Mouse (Mus musculus) embryonic facial prominence, embryonic 14.5 days (tissue): Measurements from ENCODE around the gene Mbd3. TPM values are rescaled to one million over a fixed set of nuclear protein-coding genes. Genes with fewer than 3 reads are reported as not detected.

ENCODE experiments used
- ATAC-seq: fragments of 200-750 bp; cut with Nextera tagmentation; 2 replicates; pipeline ENCODE4 v1.8.0; 2017; ENCODE audit warnings: low read depth, moderate number of reproducible peaks, moderate TSS enrichment
- DNase-seq: peaks from one replicate; pipeline ENCODE4 v3.0.0-alpha.2; 2015; ENCODE audit warnings: low spot score
- H3K27ac ChIP-seq: fragments of 300-500 bp; sonication (generic); replicated peaks from 2 replicates; pipeline ENCODE4 v1.5.1; 2014; ENCODE audit warnings: low read depth, mild to moderate bottlenecking, low read length, moderate library complexity
- H3K27me3 ChIP-seq: fragments of 300-500 bp; sonication (generic); replicated peaks from 2 replicates; pipeline ENCODE4 v1.6.1; 2014; ENCODE audit warnings: low read length; ENCODE audit not compliant: control insufficient read depth, insufficient read depth
- H3K36me3 ChIP-seq: fragments of 300-500 bp; sonication (generic); 2 replicates; pipeline ENCODE4 v1.6.1; 2014; ENCODE audit warnings: low read length, mixed read lengths; ENCODE audit not compliant: control insufficient read depth, insufficient read depth
- H3K4me1 ChIP-seq: fragments of 300-500 bp; sonication (generic); 2 replicates; pipeline ENCODE4 v1.6.1; 2014; ENCODE audit warnings: antibody characterized with exemption, low read length; ENCODE audit not compliant: control insufficient read depth, insufficient read depth
- H3K4me2 ChIP-seq: fragments of 300-500 bp; sonication (generic); 2 replicates; pipeline ENCODE4 v1.6.1; 2014; ENCODE audit warnings: low read depth, mild to moderate bottlenecking, low read length, moderate library complexity, mixed read lengths
- H3K4me3 ChIP-seq: fragments of 300-500 bp; sonication (generic); 2 replicates; pipeline ENCODE4 v1.5.1; 2014; ENCODE audit warnings: low read depth, mild to moderate bottlenecking, low read length
- H3K9ac ChIP-seq: fragments of 300-500 bp; sonication (generic); 2 replicates; pipeline ENCODE4 v1.6.1; 2014; ENCODE audit warnings: low read depth, mild to moderate bottlenecking, low read length, moderate library complexity, mixed read lengths
- H3K9me3 ChIP-seq: fragments of 300-500 bp; sonication (generic); 2 replicates; pipeline ENCODE4 v1.6.1; 2016; ENCODE audit warnings: low read length; ENCODE audit not compliant: control insufficient read depth
- WGBS: fragments of 180-500 bp; shearing (Covaris S2); extraction: QIAGEN DNeasy Blood & Tissue Kit; methylation state at CpG from one replicate; pipeline ENCODE4 v1.1.7; 2014; 5-methylcytosine and 5-hydroxymethylcytosine counted together
- polyA plus RNA-seq: library from polyadenylated mRNA; unstranded; fragments of >200 nt; fragmentation: Nextera tagmentation; extraction: Ambion mirVana; gene quantifications from 2 replicates; pipeline ENCODE4 v1.2.1, GENCODE M21; 2014

Mbd3 gene
- polyA plus RNA-seq, 1 experiment from 2014 or later, result 164 TPM

GRCm38 (mm10) chr10:80437973-80438372 is 38.6 kb upstream of the Mbd3 start:
- DNase-seq (no peak), ATAC-seq (no peak)
- WGBS, result 72% methylated on average over 4 of the region's 4 CpGs

DNA sequence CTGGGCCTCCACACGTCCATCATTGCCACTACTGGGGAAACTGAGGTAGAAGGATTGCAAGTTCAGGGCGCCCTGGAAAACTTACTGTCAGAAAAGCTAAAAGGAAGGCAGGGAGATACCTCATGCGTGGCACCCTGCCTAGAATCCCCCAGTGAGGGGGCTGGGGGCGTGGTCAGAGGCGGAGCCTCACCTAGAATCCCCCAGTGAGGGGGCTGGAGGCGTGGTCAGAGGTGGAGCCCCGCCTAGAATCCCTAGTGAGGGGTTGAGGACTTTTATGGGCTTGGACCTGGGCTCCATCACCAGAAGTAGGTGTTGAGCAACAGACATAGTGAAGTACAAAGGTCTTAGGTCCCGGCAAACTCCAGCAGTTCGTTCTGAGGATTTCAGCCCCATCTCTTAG is 36.9 kb upstream of the Mbd3 start:
- DNase-seq, result peak; percentile 44
- Histone ChIP-seq H3K4me3 (no peak overlapping the region), H3K27ac (no peak overlapping the region; the same call in 1 of the 2 replicates), H3K27me3 (no peaks in the 10 kb centered on the region), H3K4me2 (peak overlapping the region; percentile 10; the same call in 1 of the 2 replicates), H3K36me3 (no peaks in the 10 kb centered on the region), H3K9ac (0 out of 2 replicates have a peak overlapping the region, but pooled peaks have one; percentile 8), H3K9me3 (no peaks in the 10 kb centered on the region), H3K4me1 (peaks cover 17% of the 10 kb centered on the region)
- 16% methylated on average over 9 of the region's 9 CpGs for WGBS
- no peak for ATAC-seq

More at GRCm38 (mm10) chr10:80437973-80438372, 38.6 kb upstream of the Mbd3 start:
- Histone ChIP-seq H3K27me3 (no peaks in the 10 kb centered on the region), H3K4me2 (no peak overlapping the region), H3K27ac (no peak overlapping the region), H3K4me3 (no peak overlapping the region), H3K9ac (no peak overlapping the region), H3K9me3 (no peaks in the 10 kb centered on the region), H3K4me1 (peaks cover 8% of the 10 kb centered on the region; the same call in 1 of the 2 replicates), H3K36me3 (no peaks in the 10 kb centered on the region)

GRCm38 (mm10) chr10:80435764-80436163 is 36.4 kb upstream of the Mbd3 start:
- 33% methylated on average over 7 of the region's 7 CpGs for WGBS
- peaks cover 22% of the 10 kb centered on the region for H3K4me1 ChIP-seq
- no peak overlapping the region; the same call in 1 of the 2 replicates for H3K27ac ChIP-seq
- 0 out of 2 replicates have a peak overlapping the region, but pooled peaks have one; percentile 10 for H3K4me2 ChIP-seq
- no peaks in the 10 kb centered on the region for H3K9me3 ChIP-seq
- H3K36me3 ChIP-seq, result peaks cover 4% of the 10 kb centered on the region; the same call in 1 of the 2 replicates
- peak; percentile 45 for DNase-seq
- H3K4me3 ChIP-seq, result no peak overlapping the region
- H3K9ac ChIP-seq, result 0 out of 2 replicates have a peak overlapping the region, but pooled peaks have one; percentile 8
- ATAC-seq, result no peak
- no peaks in the 10 kb centered on the region for H3K27me3 ChIP-seq

GRCm38 (mm10) chr10:80434823-80435222 is 35.5 kb upstream of the Mbd3 start:
- WGBS, result 90% methylated on average over 3 of the region's 3 CpGs
- Histone ChIP-seq H3K27ac (no peak overlapping the region), H3K27me3 (no peaks in the 10 kb centered on the region), H3K9ac (no peak overlapping the region), H3K9me3 (no peaks in the 10 kb centered on the region), H3K4me3 (no peak overlapping the region), H3K4me2 (no peak overlapping the region), H3K4me1 (peaks cover 22% of the 10 kb centered on the region), H3K36me3 (peaks cover 13% of the 10 kb centered on the region)
- no peak for ATAC-seq
- DNase-seq, result no peak

DNA sequence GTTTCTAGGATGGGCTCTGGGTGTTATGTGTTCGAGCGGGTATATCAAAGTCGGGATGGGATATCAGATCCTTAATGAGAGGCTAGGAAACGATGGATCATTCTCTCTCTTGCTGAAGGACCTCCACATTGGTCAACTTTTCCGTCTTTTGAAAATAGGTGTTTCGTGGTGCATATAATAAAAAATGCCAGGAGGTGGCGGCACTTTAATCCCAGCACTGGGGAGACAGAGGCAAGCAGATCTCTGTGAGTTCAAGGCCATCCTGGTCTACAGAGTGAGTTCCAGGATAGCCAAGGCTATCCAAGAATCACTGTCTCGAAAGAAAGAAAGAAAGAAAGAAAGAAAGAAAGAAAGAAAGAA is 34.9 kb upstream of the Mbd3 start:
- H3K4me2 ChIP-seq, result peak overlapping the region; percentile 95; the same call in 1 of the 2 replicates
- ATAC-seq, result no peak

GRCm38 (mm10) chr10:80433513-80434232 is 34.3 kb upstream of the Mbd3 start, which contains the start of gene Tcf3:
Gene Tcf3 (minus strand): TSS chr10:80433647.
- under 1% methylated on average over 41 of the region's 61 CpGs for WGBS
- Histone ChIP-seq H3K4me1 (peaks cover 22% of the 10 kb centered on the region), H3K4me3 (peak within 1 kb of the TSS; percentile 98), H3K27me3 (no peaks in the 10 kb centered on the region), H3K36me3 (peaks cover 25% of the 10 kb centered on the region), H3K9ac (peak within 1 kb of the TSS; percentile 99), H3K4me2 (peak within 1 kb of the TSS; percentile 95), H3K27ac (peak within 1 kb of the TSS; percentile 94), H3K9me3 (no peaks in the 10 kb centered on the region)
- ATAC-seq (peak; percentile 95), DNase-seq (peak; percentile 100)

More for the DNA sequence above, 34.9 kb upstream of the Mbd3 start:
- no peak overlapping the region for H3K9ac ChIP-seq
- no peak overlapping the region for H3K27ac ChIP-seq
- H3K9me3 ChIP-seq, result no peaks in the 10 kb centered on the region
- H3K4me3 ChIP-seq, result peak overlapping the region; percentile 98; the same call in 1 of the 2 replicates
- peaks cover 22% of the 10 kb centered on the region for H3K4me1 ChIP-seq
- WGBS, result 12% methylated on average over 8 of the region's 8 CpGs
- no peak for DNase-seq
- no peaks in the 10 kb centered on the region for H3K27me3 ChIP-seq
- peaks cover 19% of the 10 kb centered on the region for H3K36me3 ChIP-seq

GRCm38 (mm10) chr10:80432936-80433512 is 33.7 kb upstream of the Mbd3 start:
- Histone ChIP-seq H3K36me3 (peaks cover 31% of the 10 kb centered on the region), H3K27me3 (no peaks in the 10 kb centered on the region), H3K4me1 (peaks cover 22% of the 10 kb centered on the region), H3K9me3 (no peaks in the 10 kb centered on the region), H3K27ac (peak overlapping the region; percentile 94), H3K4me3 (peak overlapping the region; percentile 98), H3K9ac (peak overlapping the region; percentile 99), H3K4me2 (peak overlapping the region; percentile 95)
- no peak for ATAC-seq
- 1% methylated on average over 19 of the region's 60 CpGs for WGBS
- peak; percentile 67 for DNase-seq

GRCm38 (mm10) chr10:80432387-80432785 is 33.0 kb upstream of the Mbd3 start:
- H3K4me1 ChIP-seq, result peaks cover 22% of the 10 kb centered on the region
- H3K4me2 ChIP-seq, result peak overlapping the region; percentile 95
- H3K9ac ChIP-seq, result peak overlapping the region; percentile 99
- DNase-seq (no peak), ATAC-seq (no peak)
- H3K27ac ChIP-seq, result peak overlapping the region; percentile 94
- no peaks in the 10 kb centered on the region for H3K27me3 ChIP-seq
- WGBS, result 4% methylated on average over 4 of the region's 4 CpGs
- H3K4me3 ChIP-seq, result peak overlapping the region; percentile 98
- no peaks in the 10 kb centered on the region for H3K9me3 ChIP-seq
- H3K36me3 ChIP-seq, result peaks cover 38% of the 10 kb centered on the region
